Mouse (Mus musculus) stomach, embryonic 14.5 days (tissue): ENCODE measurements around the gene Ptprj. TPM values are rescaled to one million over a fixed set of nuclear protein-coding genes. Genes with fewer than 3 reads are reported as not detected.
"Not testable (repeated sequence)": the region's sequence is repeated elsewhere in the genome, so short reads cannot be mapped to it uniquely, and the experiment has no call there.

Source experiments
- ATAC-seq: fragments of 200-750 bp; cut with Nextera tagmentation; 2 replicates; pipeline ENCODE4 v1.8.0; 2017; ENCODE audit warnings: low read depth, moderate TSS enrichment; ENCODE audit not compliant: insufficient number of reproducible peaks, insufficient read depth, low FRiP score
- H3K27ac ChIP-seq: fragments of 300-500 bp; sonication (generic); 2 replicates; pipeline ENCODE4 v1.5.1; 2014; ENCODE audit warnings: mild to moderate bottlenecking, low read length, moderate library complexity, mixed read lengths
- H3K27me3 ChIP-seq: fragments of 300-500 bp; sonication (generic); 2 replicates; pipeline ENCODE4 v1.6.1; 2014; ENCODE audit warnings: low read length, control low read depth, mixed read lengths; ENCODE audit not compliant: control insufficient read depth, insufficient read depth
- H3K36me3 ChIP-seq: fragments of 300-500 bp; sonication (generic); 2 replicates; pipeline ENCODE4 v1.6.1; 2014; ENCODE audit warnings: mild to moderate bottlenecking, control low read depth, low read length, moderate library complexity, mixed read lengths; ENCODE audit not compliant: control insufficient read depth, insufficient read depth
- H3K4me1 ChIP-seq: fragments of 300-500 bp; sonication (generic); 2 replicates; pipeline ENCODE4 v1.6.1; 2014; ENCODE audit warnings: low read length, control low read depth, mixed read lengths; ENCODE audit not compliant: control insufficient read depth, insufficient read depth
- H3K4me2 ChIP-seq: fragments of 300-500 bp; sonication (generic); replicated peaks from 2 replicates; pipeline ENCODE4 v1.6.1; 2014; ENCODE audit warnings: low read depth, low read length, control low read depth
- H3K4me3 ChIP-seq: fragments of 300-500 bp; sonication (generic); 2 replicates; pipeline ENCODE4 v1.5.1; 2014; ENCODE audit warnings: low read depth, low read length, control low read depth
- H3K9ac ChIP-seq: fragments of 300-500 bp; sonication (generic); replicated peaks from 2 replicates; pipeline ENCODE4 v1.6.1; 2014; ENCODE audit warnings: low read depth, mild to moderate bottlenecking, control low read depth, low read length, moderate library complexity, mixed read lengths
- H3K9me3 ChIP-seq: fragments of 300-500 bp; sonication (generic); 2 replicates; pipeline ENCODE4 v1.6.1; 2016; ENCODE audit warnings: low read depth, low read length, control low read depth; ENCODE audit not compliant: control insufficient read depth
- WGBS: fragments of 180-500 bp; shearing (Covaris S2); extraction: QIAGEN DNeasy Blood & Tissue Kit; methylation state at CpG from one replicate; pipeline ENCODE4 v1.1.7; 2014; 5-methylcytosine and 5-hydroxymethylcytosine counted together
- polyA plus RNA-seq: library from polyadenylated mRNA; unstranded; fragments of >200 nt; fragmentation: Nextera tagmentation; extraction: Ambion mirVana; gene quantifications from 2 replicates; pipeline ENCODE4 v1.2.1, GENCODE M21; 2014

Ptprj gene
- polyA plus RNA-seq, 1 experiment from 2014 or later, result 6.0 TPM

GRCm38 (mm10) chr2:90398633-90399107, 181.8 kb downstream of the Ptprj start, which contains the start of gene Olfr1274-ps:
Olfr1274-ps (plus strand) TSS chr2:90398683.
- ATAC-seq, H3K36me3 ChIP-seq, H3K4me1 ChIP-seq, H3K9me3 ChIP-seq, H3K9ac ChIP-seq, H3K4me3 ChIP-seq, H3K4me2 ChIP-seq, H3K27ac ChIP-seq, H3K27me3 ChIP-seq: not testable (repeated sequence)
- 82% methylated on average over 5 of the region's 7 CpGs for whole genome bisulfite sequencing

Other genes starting within 250 kb of the Ptprj start
- gene Olfr1274-ps, start 182.0 kb downstream of the Ptprj start, polyA plus RNA-seq, result not detected in 2 replicates
- 50.3 and 55.7 TPM in 2 replicates for gene Nup160, start 96.6 kb upstream of the Ptprj start, polyA plus RNA-seq
- 103 and 112 TPM in 2 replicates for gene Fnbp4, start 164.7 kb upstream of the Ptprj start, polyA plus RNA-seq
- gene Agbl2, start 202.1 kb upstream of the Ptprj start, polyA plus RNA-seq, result 0.57 and 0.68 TPM in 2 replicates